Mouse (Mus musculus): ENCODE results near the gene Pts. TPM values are rescaled to one million over a fixed set of nuclear protein-coding genes. Genes with fewer than 3 reads are reported as not detected.
A peak's percentile ranks its signal among the peaks of the same experiment; 100 is the strongest.

The Pts gene
- polyA plus RNA-seq, 1 experiment from 2014 or later: 59.7 TPM

DNA sequence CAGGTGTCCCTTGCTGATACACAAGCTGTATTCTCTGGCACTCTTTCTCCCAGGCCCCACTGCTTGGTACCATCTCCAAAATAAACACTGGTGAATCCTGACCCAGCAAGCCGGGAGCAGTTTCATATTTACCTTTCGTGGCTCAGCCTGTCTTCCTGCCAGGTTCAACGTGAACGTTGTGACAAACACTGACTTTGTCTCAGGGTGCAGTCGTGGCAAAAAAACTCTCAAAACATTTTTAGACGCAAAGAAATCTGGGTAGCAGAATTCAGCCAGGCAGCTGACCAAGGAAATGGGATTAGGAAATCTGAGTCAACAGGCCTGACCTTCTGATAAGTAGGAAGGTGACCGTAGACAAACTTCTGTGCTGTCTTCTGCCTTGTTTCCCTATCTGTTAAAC lies 21.0 kb downstream of the Pts start:
- ATAC-seq (replicated peaks; ENCODE audit: insufficient number of reproducible peaks, low FRiP score, low TSS enrichment, low read depth) (no peak), DNase-seq (ENCODE audit: low spot score) (no peak)
- no peaks in the 10 kb centered on the region for H3K36me3 ChIP-seq (replicated peaks; ENCODE audit: control insufficient read depth, insufficient read depth, low read depth, low read length)
- no peaks in the 10 kb centered on the region for H3K4me1 ChIP-seq (ENCODE audit: control insufficient read depth, insufficient read depth, low read length)
- no peaks in the 10 kb centered on the region for H3K9me3 ChIP-seq (replicated peaks; ENCODE audit: control insufficient read depth, low read length)
- H3K4me2 ChIP-seq (ENCODE audit: low read depth, low read length): no peak overlapping the region
- H3K27me3 ChIP-seq (ENCODE audit: control insufficient read depth, insufficient read depth, low read length): no peaks in the 10 kb centered on the region
- no peak overlapping the region for H3K4me3 ChIP-seq (ENCODE audit: low read depth, low read length)
- 70% methylated on average over 7 of the region's 7 CpGs for WGBS
- H3K27ac ChIP-seq (replicated peaks; ENCODE audit: low read depth, low read length): no peak overlapping the region
- H3K9ac ChIP-seq (replicated peaks; ENCODE audit: low read length): no peak overlapping the region

GRCm38 (mm10) chr9:50505405-50505804 lies 23.1 kb downstream of the Pts start:
- 76% methylated on average over 6 of the region's 6 CpGs for WGBS
- Histone ChIP-seq H3K27me3 (ENCODE audit: control insufficient read depth, insufficient read depth, low read length) (no peaks in the 10 kb centered on the region), H3K36me3 (replicated peaks; ENCODE audit: control insufficient read depth, insufficient read depth, low read depth, low read length) (no peaks in the 10 kb centered on the region), H3K4me3 (ENCODE audit: low read depth, low read length) (no peak overlapping the region), H3K9ac (replicated peaks; ENCODE audit: low read length) (no peak overlapping the region), H3K9me3 (replicated peaks; ENCODE audit: control insufficient read depth, low read length) (no peaks in the 10 kb centered on the region), H3K27ac (replicated peaks; ENCODE audit: low read depth, low read length) (no peak overlapping the region), H3K4me1 (ENCODE audit: control insufficient read depth, insufficient read depth, low read length) (no peaks in the 10 kb centered on the region), H3K4me2 (ENCODE audit: low read depth, low read length) (no peak overlapping the region)
- ATAC-seq (replicated peaks; ENCODE audit: insufficient number of reproducible peaks, low FRiP score, low TSS enrichment, low read depth): no peak
- no peak for DNase-seq (ENCODE audit: low spot score)

DNA sequence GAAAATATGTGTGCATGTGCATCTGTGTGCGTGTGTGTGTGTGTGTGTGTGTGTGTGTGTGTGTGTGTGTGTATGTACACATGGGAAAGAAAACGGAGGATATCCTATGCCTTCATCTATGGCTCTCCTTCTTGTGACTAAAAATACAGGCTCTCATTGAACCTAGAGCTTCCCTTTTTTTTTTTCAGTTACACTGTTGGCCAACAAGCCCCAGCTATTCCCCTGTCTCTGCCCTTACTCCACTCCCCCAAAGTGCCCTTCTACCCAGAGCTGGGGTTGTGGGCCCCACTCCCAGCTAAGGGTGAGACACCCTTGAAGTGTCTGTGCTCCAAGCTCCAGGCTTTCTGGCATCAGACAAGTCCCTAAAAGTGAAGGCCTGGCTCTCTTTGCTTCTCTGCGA lies 25.6 kb downstream of the Pts start:
- no peak overlapping the region for H3K4me3 ChIP-seq (ENCODE audit: low read depth, low read length)
- H3K9ac ChIP-seq (replicated peaks; ENCODE audit: low read length): no peak overlapping the region
- no peak overlapping the region for H3K27ac ChIP-seq (replicated peaks; ENCODE audit: low read depth, low read length)
- H3K9me3 ChIP-seq (replicated peaks; ENCODE audit: control insufficient read depth, low read length): no peaks in the 10 kb centered on the region
- 93% methylated on average over 3 of the region's 3 CpGs for WGBS
- H3K4me1 ChIP-seq (ENCODE audit: control insufficient read depth, insufficient read depth, low read length): no peaks in the 10 kb centered on the region
- no peak overlapping the region for H3K4me2 ChIP-seq (ENCODE audit: low read depth, low read length)
- no peaks in the 10 kb centered on the region for H3K27me3 ChIP-seq (ENCODE audit: control insufficient read depth, insufficient read depth, low read length)
- ATAC-seq (replicated peaks; ENCODE audit: insufficient number of reproducible peaks, low FRiP score, low TSS enrichment, low read depth): no peak
- no peaks in the 10 kb centered on the region for H3K36me3 ChIP-seq (replicated peaks; ENCODE audit: control insufficient read depth, insufficient read depth, low read depth, low read length)
- no peak for DNase-seq (ENCODE audit: low spot score)

GRCm38 (mm10) chr9:50500974-50501501 lies 27.5 kb downstream of the Pts start:
- Histone ChIP-seq H3K36me3 (replicated peaks; ENCODE audit: control insufficient read depth, insufficient read depth, low read depth, low read length) (no peaks in the 10 kb centered on the region), H3K27ac (replicated peaks; ENCODE audit: low read depth, low read length) (no peak overlapping the region), H3K9me3 (replicated peaks; ENCODE audit: control insufficient read depth, low read length) (no peaks in the 10 kb centered on the region), H3K4me3 (ENCODE audit: low read depth, low read length) (peak overlapping the region; percentile 19), H3K4me2 (ENCODE audit: low read depth, low read length) (peak overlapping the region; percentile 2), H3K9ac (replicated peaks; ENCODE audit: low read length) (peak overlapping the region; percentile 41; the same call in 1 of the 2 replicates), H3K27me3 (ENCODE audit: control insufficient read depth, insufficient read depth, low read length) (no peaks in the 10 kb centered on the region), H3K4me1 (ENCODE audit: control insufficient read depth, insufficient read depth, low read length) (no peaks in the 10 kb centered on the region)
- DNase-seq (ENCODE audit: low spot score) (peak; percentile 82), ATAC-seq (replicated peaks; ENCODE audit: insufficient number of reproducible peaks, low FRiP score, low TSS enrichment, low read depth) (0 out of 2 replicates have a peak, but pooled peaks have one; percentile 82)
- 23% methylated on average over 14 of the region's 14 CpGs for WGBS

- DNase-seq (ENCODE audit: low spot score) (no peak), ATAC-seq (replicated peaks; ENCODE audit: insufficient number of reproducible peaks, low FRiP score, low TSS enrichment, low read depth) (no peak)
- Histone ChIP-seq H3K9ac (replicated peaks; ENCODE audit: low read length) (no peak overlapping the region), H3K27me3 (ENCODE audit: control insufficient read depth, insufficient read depth, low read length) (no peaks in the 10 kb centered on the region), H3K4me3 (ENCODE audit: low read depth, low read length) (no peak overlapping the region; the same call in 1 of the 2 replicates), H3K27ac (replicated peaks; ENCODE audit: low read depth, low read length) (no peak overlapping the region), H3K4me1 (ENCODE audit: control insufficient read depth, insufficient read depth, low read length) (no peaks in the 10 kb centered on the region), H3K9me3 (replicated peaks; ENCODE audit: control insufficient read depth, low read length) (no peaks in the 10 kb centered on the region), H3K4me2 (ENCODE audit: low read depth, low read length) (peak overlapping the region; percentile 2), H3K36me3 (replicated peaks; ENCODE audit: control insufficient read depth, insufficient read depth, low read depth, low read length) (no peaks in the 10 kb centered on the region)
- WGBS: 69% methylated on average over 15 of the region's 15 CpGs
Measured at GRCm38 (mm10) chr9:50500467-50500973, 28.0 kb downstream of the Pts start.

- Histone ChIP-seq H3K36me3 (replicated peaks; ENCODE audit: control insufficient read depth, insufficient read depth, low read depth, low read length) (no peaks in the 10 kb centered on the region), H3K9ac (replicated peaks; ENCODE audit: low read length) (no peak overlapping the region), H3K9me3 (replicated peaks; ENCODE audit: control insufficient read depth, low read length) (no peaks in the 10 kb centered on the region), H3K4me3 (ENCODE audit: low read depth, low read length) (no peak overlapping the region), H3K4me1 (ENCODE audit: control insufficient read depth, insufficient read depth, low read length) (no peaks in the 10 kb centered on the region), H3K27ac (replicated peaks; ENCODE audit: low read depth, low read length) (no peak overlapping the region), H3K4me2 (ENCODE audit: low read depth, low read length) (no peak overlapping the region), H3K27me3 (ENCODE audit: control insufficient read depth, insufficient read depth, low read length) (no peaks in the 10 kb centered on the region)
- ATAC-seq (replicated peaks; ENCODE audit: insufficient number of reproducible peaks, low FRiP score, low TSS enrichment, low read depth) (no peak), DNase-seq (ENCODE audit: low spot score) (no peak)
- 85% methylated on average over 3 of the region's 3 CpGs for WGBS
Measured at GRCm38 (mm10) chr9:50499781-50500180, 28.7 kb downstream of the Pts start.

DNA sequence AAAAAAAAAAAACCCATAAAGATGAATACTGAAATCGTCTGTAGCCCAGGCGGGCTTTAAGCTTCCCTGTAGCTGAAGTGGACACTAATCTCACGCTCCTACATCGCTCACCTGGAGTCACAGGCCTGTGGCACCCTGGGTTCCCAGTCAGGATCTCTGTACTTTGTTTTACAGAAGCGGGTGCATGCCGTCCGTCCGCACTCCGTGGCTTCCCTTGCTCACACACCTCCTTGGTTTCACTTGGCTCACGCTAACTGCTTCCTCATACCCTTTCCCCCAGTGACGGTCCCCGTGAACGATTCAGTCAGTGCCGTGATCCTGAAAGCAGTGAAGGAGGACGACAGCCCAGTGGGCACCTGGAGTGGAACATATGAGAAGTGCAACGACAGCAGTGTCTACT lies 29.7 kb downstream of the Pts start:
- no peak for DNase-seq (ENCODE audit: low spot score)
- Histone ChIP-seq H3K4me3 (ENCODE audit: low read depth, low read length) (no peak overlapping the region), H3K4me2 (ENCODE audit: low read depth, low read length) (no peak overlapping the region), H3K9ac (replicated peaks; ENCODE audit: low read length) (no peak overlapping the region), H3K36me3 (replicated peaks; ENCODE audit: control insufficient read depth, insufficient read depth, low read depth, low read length) (no peaks in the 10 kb centered on the region), H3K9me3 (replicated peaks; ENCODE audit: control insufficient read depth, low read length) (no peaks in the 10 kb centered on the region), H3K27ac (replicated peaks; ENCODE audit: low read depth, low read length) (no peak overlapping the region), H3K4me1 (ENCODE audit: control insufficient read depth, insufficient read depth, low read length) (no peaks in the 10 kb centered on the region), H3K27me3 (ENCODE audit: control insufficient read depth, insufficient read depth, low read length) (no peaks in the 10 kb centered on the region)
- 88% methylated on average over 16 of the region's 16 CpGs for WGBS
- no peak for ATAC-seq (replicated peaks; ENCODE audit: insufficient number of reproducible peaks, low FRiP score, low TSS enrichment, low read depth)

- Histone ChIP-seq H3K4me1 (ENCODE audit: control insufficient read depth, insufficient read depth, low read length) (no peaks in the 10 kb centered on the region), H3K36me3 (replicated peaks; ENCODE audit: control insufficient read depth, insufficient read depth, low read depth, low read length) (no peaks in the 10 kb centered on the region), H3K27me3 (ENCODE audit: control insufficient read depth, insufficient read depth, low read length) (no peaks in the 10 kb centered on the region), H3K9ac (replicated peaks; ENCODE audit: low read length) (no peak overlapping the region), H3K9me3 (replicated peaks; ENCODE audit: control insufficient read depth, low read length) (no peaks in the 10 kb centered on the region), H3K4me3 (ENCODE audit: low read depth, low read length) (no peak overlapping the region), H3K4me2 (ENCODE audit: low read depth, low read length) (no peak overlapping the region), H3K27ac (replicated peaks; ENCODE audit: low read depth, low read length) (no peak overlapping the region)
- DNase-seq (ENCODE audit: low spot score) (no peak), ATAC-seq (replicated peaks; ENCODE audit: insufficient number of reproducible peaks, low FRiP score, low TSS enrichment, low read depth) (no peak)
- 83% methylated on average over 2 of the region's 2 CpGs for WGBS
Measured at GRCm38 (mm10) chr9:50497536-50497935, 31.0 kb downstream of the Pts start.

All from embryonic facial prominence, embryonic 11.5 days (tissue).